Mouse (Mus musculus): ENCODE results near the gene Inpp5d.

Inpp5d gene

GRCm38 (mm10) chr1:87709661-87710270 lies 89.7 kb downstream of the Inpp5d start:
- DNase-seq = no peak

GRCm38 (mm10) chr1:87711938-87712613 lies 92.0 kb downstream of the Inpp5d start:
- DNase-seq = no peak

- no peak for DNase-seq
Observed at GRCm38 (mm10) chr1:87712614-87712971, 92.5 kb downstream of the Inpp5d start.

GRCm38 (mm10) chr1:87721382-87721781 lies 101.3 kb downstream of the Inpp5d start:
- peak; percentile 63 for DNase-seq

- DNase-seq = no peak
Observed at GRCm38 (mm10) chr1:87722081-87722480, 102.0 kb downstream of the Inpp5d start.

GRCm38 (mm10) chr1:87723351-87723750 lies 103.2 kb downstream of the Inpp5d start:
- no peak for DNase-seq

GRCm38 (mm10) chr1:87729070-87729469 lies 109.0 kb downstream of the Inpp5d start:
- no peak for DNase-seq

GRCm38 (mm10) chr1:87729850-87730249 lies 109.7 kb downstream of the Inpp5d start:
- no peak for DNase-seq

GRCm38 (mm10) chr1:87730271-87730670 lies 110.2 kb downstream of the Inpp5d start:
- no peak for DNase-seq

GRCm38 (mm10) chr1:87733212-87733611 lies 113.1 kb downstream of the Inpp5d start:
- DNase-seq = no peak

GRCm38 (mm10) chr1:87734153-87734552 lies 114.0 kb downstream of the Inpp5d start:
- no peak for DNase-seq

- DNase-seq = no peak
Observed at GRCm38 (mm10) chr1:87740584-87741290, 120.6 kb downstream of the Inpp5d start.

- DNase-seq = no peak
Observed at GRCm38 (mm10) chr1:87749360-87749973, 129.4 kb downstream of the Inpp5d start.

- DNase-seq = peak; percentile 98
Observed at GRCm38 (mm10) chr1:87755641-87756470, 135.7 kb downstream of the Inpp5d start, which contains the start of gene Atg16l1. TSS of gene Atg16l1 (plus strand) at chr1:87755870.

GRCm38 (mm10) chr1:87763821-87764220 lies 143.7 kb downstream of the Inpp5d start:
- no peak for DNase-seq

- DNase-seq = no peak
Observed at GRCm38 (mm10) chr1:87765741-87766140, 145.6 kb downstream of the Inpp5d start.

- no peak for DNase-seq
Observed at GRCm38 (mm10) chr1:87766233-87766632, 146.1 kb downstream of the Inpp5d start.

- no peak for DNase-seq
Observed at GRCm38 (mm10) chr1:87769263-87769662, 149.2 kb downstream of the Inpp5d start.
